Mouse (Mus musculus): ENCODE results near the gene Fchsd2. TPM values are rescaled to one million over a fixed set of nuclear protein-coding genes. Genes with fewer than 3 reads are reported as not detected.

Gene Fchsd2
- total and polyA plus RNA-seq, 3 experiments, result 9.7 to 31.3 (median 14.9) TPM

- DNase-seq (ENCODE audit: low spot score), result no peak
- no peaks in the 10 kb centered on the region for H3K36me3 ChIP-seq (replicated peaks)
- no peaks in the 10 kb centered on the region for H3K9me3 ChIP-seq (replicated peaks)
- H3K4me3 ChIP-seq (ENCODE audit: low read depth, low read length), result no peak overlapping the region
- ATAC-seq (ENCODE audit: extremely low read depth, insufficient number of reproducible peaks, low FRiP score, poor library complexity, severe bottlenecking), result no peak
- no peaks in the 10 kb centered on the region for H3K27me3 ChIP-seq (ENCODE audit: insufficient read depth, low read length)
- H3K4me1 ChIP-seq (ENCODE audit: insufficient read depth, low read depth, low read length), result no peaks in the 10 kb centered on the region
- TF ChIP-seq TAL1 (conservative IDR thresholded peaks at IDR 0.05; ENCODE audit: low read depth, low read length) (no peak), GATA2 (IDR thresholded peaks at IDR 0.05; ENCODE audit: borderline replicate concordance, low read depth, low read length) (no peak), POLR2AphosphoS5 (IDR thresholded peaks at IDR 0.05; ENCODE audit: insufficient replicate concordance, low read depth, low read length) (no peak), GATA1 (IDR thresholded peaks at IDR 0.05; ENCODE audit: borderline replicate concordance, low read length) (no peak), CTCF (IDR thresholded peaks at IDR 0.05; ENCODE audit: low read depth, low read length) (no peak)
Measured at GRCm38 (mm10) chr7:101171002-101171401, 78.3 kb downstream of the Fchsd2 start.

GRCm38 (mm10) chr7:101173331-101173730, 80.7 kb downstream of the Fchsd2 start:
- Histone ChIP-seq H3K36me3 (replicated peaks) (no peaks in the 10 kb centered on the region), H3K27me3 (ENCODE audit: insufficient read depth, low read length) (no peaks in the 10 kb centered on the region), H3K9me3 (replicated peaks) (no peaks in the 10 kb centered on the region), H3K4me1 (ENCODE audit: insufficient read depth, low read depth, low read length) (no peaks in the 10 kb centered on the region), H3K4me3 (ENCODE audit: low read depth, low read length) (no peak overlapping the region)
- no peak for DNase-seq (ENCODE audit: low spot score)
- no peak for ATAC-seq (ENCODE audit: extremely low read depth, insufficient number of reproducible peaks, low FRiP score, poor library complexity, severe bottlenecking)
- TF ChIP-seq CTCF (IDR thresholded peaks at IDR 0.05; ENCODE audit: low read depth, low read length) (no peak), POLR2AphosphoS5 (IDR thresholded peaks at IDR 0.05; ENCODE audit: insufficient replicate concordance, low read depth, low read length) (no peak), TAL1 (conservative IDR thresholded peaks at IDR 0.05; ENCODE audit: low read depth, low read length) (no peak), GATA2 (IDR thresholded peaks at IDR 0.05; ENCODE audit: borderline replicate concordance, low read depth, low read length) (no peak), GATA1 (IDR thresholded peaks at IDR 0.05; ENCODE audit: borderline replicate concordance, low read length) (no peak)

GRCm38 (mm10) chr7:101178751-101179150, 86.1 kb downstream of the Fchsd2 start:
- ATAC-seq (ENCODE audit: extremely low read depth, insufficient number of reproducible peaks, low FRiP score, poor library complexity, severe bottlenecking) (no peak), DNase-seq (ENCODE audit: low spot score) (no peak)
- Histone ChIP-seq H3K36me3 (replicated peaks) (no peaks in the 10 kb centered on the region), H3K27me3 (ENCODE audit: insufficient read depth, low read length) (no peaks in the 10 kb centered on the region), H3K4me3 (ENCODE audit: low read depth, low read length) (no peak overlapping the region), H3K4me1 (ENCODE audit: insufficient read depth, low read depth, low read length) (no peaks in the 10 kb centered on the region), H3K9me3 (replicated peaks) (no peaks in the 10 kb centered on the region)
- TF ChIP-seq POLR2AphosphoS5 (IDR thresholded peaks at IDR 0.05; ENCODE audit: insufficient replicate concordance, low read depth, low read length) (no peak), GATA2 (IDR thresholded peaks at IDR 0.05; ENCODE audit: borderline replicate concordance, low read depth, low read length) (no peak), CTCF (IDR thresholded peaks at IDR 0.05; ENCODE audit: low read depth, low read length) (no peak), GATA1 (IDR thresholded peaks at IDR 0.05; ENCODE audit: borderline replicate concordance, low read length) (no peak), TAL1 (conservative IDR thresholded peaks at IDR 0.05; ENCODE audit: low read depth, low read length) (no peak)

- Histone ChIP-seq H3K36me3 (replicated peaks) (peaks cover 4% of the 10 kb centered on the region), H3K4me3 (ENCODE audit: low read depth, low read length) (no peak overlapping the region), H3K4me1 (ENCODE audit: insufficient read depth, low read depth, low read length) (no peaks in the 10 kb centered on the region), H3K9me3 (replicated peaks) (no peaks in the 10 kb centered on the region), H3K27me3 (ENCODE audit: insufficient read depth, low read length) (no peaks in the 10 kb centered on the region)
- no peak for DNase-seq (ENCODE audit: low spot score)
- no peak for ATAC-seq (ENCODE audit: extremely low read depth, insufficient number of reproducible peaks, low FRiP score, poor library complexity, severe bottlenecking)
- no peak for TF ChIP-seq TAL1 (conservative IDR thresholded peaks at IDR 0.05; ENCODE audit: low read depth, low read length)
Measured at GRCm38 (mm10) chr7:101191326-101191969, 98.8 kb downstream of the Fchsd2 start.

GRCm38 (mm10) chr7:101210826-101211225, 118.2 kb downstream of the Fchsd2 start:
- Histone ChIP-seq H3K4me1 (ENCODE audit: insufficient read depth, low read depth, low read length) (no peaks in the 10 kb centered on the region), H3K9me3 (replicated peaks) (no peaks in the 10 kb centered on the region), H3K27me3 (ENCODE audit: insufficient read depth, low read length) (no peaks in the 10 kb centered on the region), H3K4me3 (ENCODE audit: low read depth, low read length) (no peak overlapping the region), H3K36me3 (replicated peaks) (no peaks in the 10 kb centered on the region)
- TF ChIP-seq GATA2 (IDR thresholded peaks at IDR 0.05; ENCODE audit: borderline replicate concordance, low read depth, low read length), result no peak
- no peak for TF ChIP-seq POLR2AphosphoS5 (IDR thresholded peaks at IDR 0.05; ENCODE audit: insufficient replicate concordance, low read depth, low read length)
- TF ChIP-seq GATA1 (IDR thresholded peaks at IDR 0.05; ENCODE audit: borderline replicate concordance, low read length), result no peak
- no peak for TF ChIP-seq CTCF (IDR thresholded peaks at IDR 0.05; ENCODE audit: low read depth, low read length)
- no peak for TF ChIP-seq TAL1 (conservative IDR thresholded peaks at IDR 0.05; ENCODE audit: low read depth, low read length)
- DNase-seq (ENCODE audit: low spot score) (no peak), ATAC-seq (ENCODE audit: extremely low read depth, insufficient number of reproducible peaks, low FRiP score, poor library complexity, severe bottlenecking) (no peak)

GRCm38 (mm10) chr7:101213515-101214263, 121.0 kb downstream of the Fchsd2 start:
- DNase-seq (ENCODE audit: low spot score), result no peak
- H3K4me3 ChIP-seq (ENCODE audit: low read depth, low read length), result no peak overlapping the region
- H3K27me3 ChIP-seq (ENCODE audit: insufficient read depth, low read length), result no peaks in the 10 kb centered on the region
- no peak for TF ChIP-seq TAL1 (conservative IDR thresholded peaks at IDR 0.05; ENCODE audit: low read depth, low read length)
- TF ChIP-seq POLR2AphosphoS5 (IDR thresholded peaks at IDR 0.05; ENCODE audit: insufficient replicate concordance, low read depth, low read length), result no peak
- TF ChIP-seq GATA2 (IDR thresholded peaks at IDR 0.05; ENCODE audit: borderline replicate concordance, low read depth, low read length), result no peak
- TF ChIP-seq GATA1 (IDR thresholded peaks at IDR 0.05; ENCODE audit: borderline replicate concordance, low read length), result no peak
- TF ChIP-seq CTCF (IDR thresholded peaks at IDR 0.05; ENCODE audit: low read depth, low read length), result no peak
- H3K36me3 ChIP-seq (replicated peaks), result no peaks in the 10 kb centered on the region
- no peaks in the 10 kb centered on the region for H3K4me1 ChIP-seq (ENCODE audit: insufficient read depth, low read depth, low read length)
- ATAC-seq (ENCODE audit: extremely low read depth, insufficient number of reproducible peaks, low FRiP score, poor library complexity, severe bottlenecking), result no peak
- H3K9me3 ChIP-seq (replicated peaks), result no peaks in the 10 kb centered on the region

Measured in G1E (cell line).